Mouse (Mus musculus) forebrain, embryonic 15.5 days (tissue): ENCODE data around the gene Zfp334. TPM values are rescaled to one million over a fixed set of nuclear protein-coding genes. Genes with fewer than 3 reads are reported as not detected.

Source experiments
- ATAC-seq: fragments of 200-750 bp; cut with Nextera tagmentation; replicated peaks from 2 replicates; pipeline ENCODE4 v1.8.0; 2017; ENCODE audit warnings: mild to moderate bottlenecking, moderate TSS enrichment, moderate library complexity
- H3K27ac ChIP-seq: fragments of 300-500 bp; sonication (generic); replicated peaks from 2 replicates; pipeline ENCODE4 v1.5.1; 2015; ENCODE audit warnings: mild to moderate bottlenecking, inconsistent platforms
- H3K27me3 ChIP-seq: fragments of 300-500 bp; sonication (generic); 2 replicates; pipeline ENCODE4 v1.6.1; 2015; ENCODE audit warnings: inconsistent platforms
- H3K36me3 ChIP-seq: fragments of 300-500 bp; sonication (generic); 2 replicates; pipeline ENCODE4 v1.6.1; 2015; ENCODE audit warnings: mild to moderate bottlenecking, inconsistent platforms
- H3K4me1 ChIP-seq: fragments of 300-500 bp; sonication (generic); 2 replicates; pipeline ENCODE4 v1.6.1; 2015; ENCODE audit warnings: inconsistent platforms
- H3K4me2 ChIP-seq: fragments of 300-500 bp; sonication (generic); replicated peaks from 2 replicates; pipeline ENCODE4 v1.6.1; 2015; ENCODE audit warnings: mild to moderate bottlenecking, inconsistent platforms
- H3K4me3 ChIP-seq: fragments of 300-500 bp; sonication (generic); 2 replicates; pipeline ENCODE4 v1.5.1; 2015; ENCODE audit warnings: mild to moderate bottlenecking, inconsistent platforms
- H3K9ac ChIP-seq: fragments of 300-500 bp; sonication (generic); replicated peaks from 2 replicates; pipeline ENCODE4 v1.6.1; 2015; ENCODE audit warnings: mild to moderate bottlenecking, inconsistent platforms
- H3K9me3 ChIP-seq: fragments of 300-500 bp; sonication (generic); 2 replicates; pipeline ENCODE4 v1.6.1; 2016; ENCODE audit warnings: inconsistent platforms
- WGBS: fragments of 180-500 bp; shearing (Covaris S2); methylation state at CpG from one replicate; pipeline ENCODE4 v1.1.7; 2015; ENCODE audit warnings: mixed read lengths; 5-methylcytosine and 5-hydroxymethylcytosine counted together
- polyA plus RNA-seq: library from polyadenylated mRNA; unstranded; fragments of >200 nt; fragmentation: Nextera tagmentation; extraction: Ambion mirVana; gene quantifications from 2 replicates; pipeline ENCODE4 v1.2.1, GENCODE M21; 2015

Gene Zfp334
- 12.5 and 12.6 TPM in 2 replicates for polyA plus RNA-seq

GRCm38 (mm10) chr2:165387844-165388495, at the start of gene Zfp334:
Gene Zfp334, minus strand, starts transcription at chr2:165388259.
- no peaks in the 10 kb centered on the region for H3K27me3 ChIP-seq
- peak within 1 kb of the TSS; percentile 94 for H3K9ac ChIP-seq
- peak within 1 kb of the TSS; percentile 67 for H3K4me2 ChIP-seq
- H3K4me1 ChIP-seq = peaks cover 21% of the 10 kb centered on the region
- under 1% methylated on average over 40 of the region's 40 CpGs for WGBS
- peak within 1 kb of the TSS; percentile 96 for H3K27ac ChIP-seq
- peak within 1 kb of the TSS; percentile 83 for H3K4me3 ChIP-seq
- peaks cover 35% of the 10 kb centered on the region for H3K36me3 ChIP-seq
- no peaks in the 10 kb centered on the region for H3K9me3 ChIP-seq
- ATAC-seq = peak; percentile 97

GRCm38 (mm10) chr2:165428694-165429093, 40.6 kb upstream of the Zfp334 start:
- Histone ChIP-seq H3K4me3 (no peak overlapping the region), H3K4me1 (no peaks in the 10 kb centered on the region), H3K4me2 (no peak overlapping the region), H3K36me3 (no peaks in the 10 kb centered on the region), H3K9me3 (no peaks in the 10 kb centered on the region), H3K27me3 (no peaks in the 10 kb centered on the region), H3K9ac (no peak overlapping the region), H3K27ac (no peak overlapping the region)
- ATAC-seq = no peak
- WGBS = 68% methylated on average over 7 of the region's 7 CpGs

- Histone ChIP-seq H3K4me1 (peaks cover 37% of the 10 kb centered on the region), H3K4me2 (no peak overlapping the region), H3K36me3 (no peaks in the 10 kb centered on the region), H3K27me3 (no peaks in the 10 kb centered on the region), H3K9me3 (no peaks in the 10 kb centered on the region), H3K4me3 (no peak overlapping the region), H3K9ac (no peak overlapping the region), H3K27ac (peak overlapping the region; percentile 85)
- ATAC-seq = no peak
- WGBS = 30% methylated on average over 2 of the region's 2 CpGs
These were observed 32.1 kb upstream of the Zfp334 start for GRCm38 (mm10) chr2:165420195-165420594.

GRCm38 (mm10) chr2:165419670-165420111, 31.6 kb upstream of the Zfp334 start:
- H3K4me3 ChIP-seq = no peak overlapping the region
- H3K4me2 ChIP-seq = no peak overlapping the region
- H3K36me3 ChIP-seq = no peaks in the 10 kb centered on the region
- 22% methylated on average over 4 of the region's 4 CpGs for WGBS
- no peaks in the 10 kb centered on the region for H3K27me3 ChIP-seq
- H3K4me1 ChIP-seq = peaks cover 42% of the 10 kb centered on the region
- no peaks in the 10 kb centered on the region for H3K9me3 ChIP-seq
- H3K27ac ChIP-seq = peak overlapping the region; percentile 85
- H3K9ac ChIP-seq = no peak overlapping the region
- ATAC-seq = peak; percentile 73

- H3K36me3 ChIP-seq = no peaks in the 10 kb centered on the region
- H3K9me3 ChIP-seq = no peaks in the 10 kb centered on the region
- 92% methylated on average over 2 of the region's 2 CpGs for WGBS
- peak overlapping the region; percentile 85; the same call in 1 of the 2 replicates for H3K27ac ChIP-seq
- no peak overlapping the region for H3K4me3 ChIP-seq
- H3K4me2 ChIP-seq = no peak overlapping the region
- no peak overlapping the region for H3K9ac ChIP-seq
- H3K4me1 ChIP-seq = peaks cover 42% of the 10 kb centered on the region
- no peaks in the 10 kb centered on the region for H3K27me3 ChIP-seq
- ATAC-seq = no peak
These were observed 30.5 kb upstream of the Zfp334 start for GRCm38 (mm10) chr2:165418577-165418976.

GRCm38 (mm10) chr2:165417291-165417690, 29.2 kb upstream of the Zfp334 start:
- Histone ChIP-seq H3K4me2 (0 out of 2 replicates have a peak overlapping the region, but pooled peaks have one; percentile 11), H3K9me3 (no peaks in the 10 kb centered on the region), H3K4me3 (no peak overlapping the region), H3K9ac (no peak overlapping the region), H3K36me3 (no peaks in the 10 kb centered on the region), H3K27me3 (no peaks in the 10 kb centered on the region), H3K4me1 (peaks cover 42% of the 10 kb centered on the region), H3K27ac (peak overlapping the region; percentile 71)
- ATAC-seq = peak; percentile 66; the same call in 1 of the 2 replicates
- WGBS = 37% methylated on average over 7 of the region's 7 CpGs

- H3K4me1 ChIP-seq = peaks cover 42% of the 10 kb centered on the region
- WGBS = 46% methylated on average over 6 of the region's 6 CpGs
- no peak for ATAC-seq
- no peak overlapping the region for H3K4me2 ChIP-seq
- no peaks in the 10 kb centered on the region for H3K9me3 ChIP-seq
- H3K27ac ChIP-seq = 0 out of 2 replicates have a peak overlapping the region, but pooled peaks have one; percentile 51
- no peaks in the 10 kb centered on the region for H3K36me3 ChIP-seq
- no peak overlapping the region for H3K4me3 ChIP-seq
- no peak overlapping the region for H3K9ac ChIP-seq
- H3K27me3 ChIP-seq = no peaks in the 10 kb centered on the region
These were observed 27.7 kb upstream of the Zfp334 start for GRCm38 (mm10) chr2:165415795-165416194.

- H3K36me3 ChIP-seq = no peaks in the 10 kb centered on the region
- no peak overlapping the region for H3K4me2 ChIP-seq
- H3K27me3 ChIP-seq = no peaks in the 10 kb centered on the region
- 36% methylated on average over 11 of the region's 11 CpGs for WGBS
- ATAC-seq = no peak
- no peak overlapping the region for H3K4me3 ChIP-seq
- H3K4me1 ChIP-seq = peaks cover 38% of the 10 kb centered on the region
- H3K9ac ChIP-seq = no peak overlapping the region
- no peaks in the 10 kb centered on the region for H3K9me3 ChIP-seq
- H3K27ac ChIP-seq = 0 out of 2 replicates have a peak overlapping the region, but pooled peaks have one; percentile 51
These were observed 27.2 kb upstream of the Zfp334 start for GRCm38 (mm10) chr2:165415141-165415721.

- Histone ChIP-seq H3K27me3 (no peaks in the 10 kb centered on the region), H3K36me3 (no peaks in the 10 kb centered on the region), H3K4me2 (no peak overlapping the region), H3K27ac (no peak overlapping the region), H3K9ac (no peak overlapping the region), H3K4me1 (peaks cover 28% of the 10 kb centered on the region), H3K4me3 (no peak overlapping the region), H3K9me3 (no peaks in the 10 kb centered on the region)
- 81% methylated on average over 5 of the region's 5 CpGs for WGBS
- ATAC-seq = no peak
These were observed 26.3 kb upstream of the Zfp334 start for GRCm38 (mm10) chr2:165414321-165414720.

GRCm38 (mm10) chr2:165413884-165414283, 25.8 kb upstream of the Zfp334 start:
- H3K9me3 ChIP-seq = no peaks in the 10 kb centered on the region
- H3K36me3 ChIP-seq = no peaks in the 10 kb centered on the region
- H3K27ac ChIP-seq = no peak overlapping the region
- H3K4me3 ChIP-seq = no peak overlapping the region
- H3K4me2 ChIP-seq = no peak overlapping the region
- no peak for ATAC-seq
- no peaks in the 10 kb centered on the region for H3K27me3 ChIP-seq
- H3K9ac ChIP-seq = no peak overlapping the region
- 48% methylated on average over 3 of the region's 3 CpGs for WGBS
- H3K4me1 ChIP-seq = peaks cover 25% of the 10 kb centered on the region

- Histone ChIP-seq H3K9me3 (no peaks in the 10 kb centered on the region), H3K4me1 (no peaks in the 10 kb centered on the region), H3K36me3 (no peaks in the 10 kb centered on the region), H3K4me3 (no peak overlapping the region), H3K27ac (no peak overlapping the region), H3K9ac (no peak overlapping the region), H3K4me2 (no peak overlapping the region), H3K27me3 (no peaks in the 10 kb centered on the region)
- no peak for ATAC-seq
- WGBS = 38% methylated on average over 10 of the region's 10 CpGs
These were observed 19.7 kb upstream of the Zfp334 start for GRCm38 (mm10) chr2:165407700-165408301.

- no peaks in the 10 kb centered on the region for H3K36me3 ChIP-seq
- H3K9me3 ChIP-seq = no peaks in the 10 kb centered on the region
- peaks cover 4% of the 10 kb centered on the region; the same call in 1 of the 2 replicates for H3K4me1 ChIP-seq
- H3K27me3 ChIP-seq = no peaks in the 10 kb centered on the region
- no peak overlapping the region for H3K27ac ChIP-seq
- no peak overlapping the region for H3K4me2 ChIP-seq
- no peak overlapping the region for H3K4me3 ChIP-seq
- no peak for ATAC-seq
- no peak overlapping the region for H3K9ac ChIP-seq
- 69% methylated on average over 6 of the region's 6 CpGs for WGBS
These were observed 17.3 kb upstream of the Zfp334 start for GRCm38 (mm10) chr2:165405351-165405750.
